Mouse (Mus musculus) heart, embryonic 14.5 days (tissue): ENCODE data around the gene Ric8b. TPM values are rescaled to one million over a fixed set of nuclear protein-coding genes. Genes with fewer than 3 reads are reported as not detected.

Source experiments
- ATAC-seq: fragments of 200-750 bp; cut with Nextera tagmentation; 2 replicates; pipeline ENCODE4 v1.8.0; 2017; ENCODE audit warnings: low read depth, moderate TSS enrichment; ENCODE audit not compliant: insufficient number of reproducible peaks, insufficient read depth, low FRiP score
- H3K27ac ChIP-seq, 2 experiments: fragments of 200-500 bp in 1 of 2; fragments of 300-500 bp in 1 of 2; sonication (generic) in 1 of 2; replicated peaks in 1 of 2; 2 replicates each; pipeline ENCODE4 v1.5.1; 2012 to 2014; ENCODE audit warnings: low read depth in 2 of 2, low read length in 2 of 2, control low read depth in 1 of 2, mild to moderate bottlenecking in 1 of 2, mixed read lengths in 1 of 2; ENCODE audit not compliant: control insufficient read depth in 1 of 2, insufficient read depth in 1 of 2
- H3K27me3 ChIP-seq: fragments of 300-500 bp; sonication (generic); 2 replicates; pipeline ENCODE4 v1.6.1; 2014; ENCODE audit warnings: mild to moderate bottlenecking, low read length, control low read depth; ENCODE audit not compliant: control insufficient read depth, insufficient read depth
- H3K36me3 ChIP-seq: fragments of 300-500 bp; sonication (generic); 2 replicates; pipeline ENCODE4 v1.6.1; 2014; ENCODE audit warnings: mild to moderate bottlenecking, control low read depth, low read length, mixed read lengths; ENCODE audit not compliant: control insufficient read depth, insufficient read depth
- H3K4me1 ChIP-seq, 2 experiments: fragments of 200-500 bp in 1 of 2; fragments of 300-500 bp in 1 of 2; sonication (generic) in 1 of 2; 2 replicates each; pipeline ENCODE4 v1.6.1; 2012 to 2014; ENCODE audit warnings: low read length in 2 of 2, control low read depth in 1 of 2, mixed read lengths in 1 of 2; ENCODE audit not compliant: control insufficient read depth in 2 of 2, insufficient read depth in 2 of 2
- H3K4me2 ChIP-seq: fragments of 300-500 bp; sonication (generic); 2 replicates; pipeline ENCODE4 v1.6.1; 2014; ENCODE audit warnings: mild to moderate bottlenecking, low read length
- H3K4me3 ChIP-seq, 2 experiments: fragments of 200-500 bp in 1 of 2; fragments of 300-500 bp in 1 of 2; sonication (generic) in 1 of 2; 2 replicates each; pipeline ENCODE4 v1.5.1; 2012 to 2014; ENCODE audit warnings: low read length in 2 of 2, mild to moderate bottlenecking in 2 of 2, control low read depth in 1 of 2, low read depth in 1 of 2, moderate library complexity in 1 of 2; ENCODE audit not compliant: control insufficient read depth in 1 of 2, insufficient read depth in 1 of 2
- H3K9ac ChIP-seq: fragments of 300-500 bp; sonication (generic); 2 replicates; pipeline ENCODE4 v1.6.1; 2014; ENCODE audit warnings: mild to moderate bottlenecking, low read length
- H3K9me3 ChIP-seq: fragments of 300-500 bp; sonication (generic); 2 replicates; pipeline ENCODE4 v1.6.1; 2016; ENCODE audit warnings: low read length, control low read depth; ENCODE audit not compliant: control insufficient read depth
- WGBS: fragments of 180-500 bp; shearing (Covaris S2); extraction: QIAGEN DNeasy Blood & Tissue Kit; methylation state at CpG from one replicate; pipeline ENCODE4 v1.1.7; 2014; 5-methylcytosine and 5-hydroxymethylcytosine counted together
- polyA plus RNA-seq: library from polyadenylated mRNA; unstranded; fragments of >200 nt; fragmentation: Nextera tagmentation; extraction: Ambion mirVana; gene quantifications from 2 replicates; pipeline ENCODE4 v1.2.1, GENCODE M21; 2014

The Ric8b gene
- polyA plus RNA-seq, 1 experiment from 2014 or later: 17.2 TPM

DNA sequence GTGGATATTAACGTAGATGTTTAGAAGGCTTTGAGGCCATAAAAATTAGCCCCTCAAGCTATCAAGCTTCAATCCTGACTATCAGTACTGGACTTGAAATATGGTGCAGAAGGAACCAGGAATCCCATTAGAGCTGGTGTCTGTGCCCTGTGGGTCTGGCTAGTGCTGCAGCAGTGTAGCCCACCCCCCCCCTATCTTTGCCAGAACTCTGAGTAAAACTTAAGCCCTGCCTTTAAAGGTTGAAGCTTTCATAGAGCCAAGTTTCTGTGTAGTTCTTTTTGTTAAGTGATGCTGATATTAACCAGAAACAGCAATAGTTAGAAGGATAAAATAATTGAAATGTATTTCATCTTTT is 80.8 kb downstream of the Ric8b start:
- no peaks in the 10 kb centered on the region for H3K27me3 ChIP-seq
- no peak overlapping the region for H3K9ac ChIP-seq
- WGBS: 48% methylated on average over 1 of the region's 1 CpGs
- no peaks in the 10 kb centered on the region for H3K9me3 ChIP-seq
- ATAC-seq: no peak
- peaks cover 24% of the 10 kb centered on the region for H3K36me3 ChIP-seq
- H3K4me3 ChIP-seq: no peak overlapping the region
- H3K4me2 ChIP-seq: no peak overlapping the region
- peaks cover 11 to 33% of the 10 kb centered on the region in 2 experiments for H3K4me1 ChIP-seq
- H3K27ac ChIP-seq: 0 out of 4 replicates have a peak overlapping the region, but pooled peaks of 1 of the 2 experiments have one; percentile 6

DNA sequence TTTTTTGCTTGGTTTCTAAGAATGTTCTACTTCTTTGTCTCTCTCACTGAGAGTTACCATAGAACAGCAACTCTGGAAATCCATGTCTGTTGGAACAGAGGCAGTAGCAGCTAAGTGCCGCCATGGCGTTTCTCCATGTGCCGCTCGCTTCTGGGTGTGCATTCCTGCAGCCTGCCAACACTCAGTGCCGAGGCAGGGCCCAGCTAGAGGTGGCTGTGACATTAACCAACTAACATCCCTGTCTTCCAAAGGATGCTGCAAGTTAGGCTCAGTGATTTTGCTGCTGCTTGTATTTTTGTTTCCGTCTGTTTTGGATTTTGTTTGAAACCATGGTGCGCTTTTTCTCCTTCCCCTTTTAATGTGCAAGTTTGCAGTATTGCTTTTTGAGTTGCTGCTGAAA is 84.5 kb downstream of the Ric8b start:
- peak overlapping the region; percentile 8 to 30; a peak in 3 of 4 replicates for H3K27ac ChIP-seq
- H3K4me2 ChIP-seq: no peak overlapping the region
- ATAC-seq: no peak
- H3K27me3 ChIP-seq: no peaks in the 10 kb centered on the region
- H3K9ac ChIP-seq: no peak overlapping the region
- WGBS: 41% methylated on average over 7 of the region's 7 CpGs
- H3K36me3 ChIP-seq: peaks cover 27% of the 10 kb centered on the region
- H3K9me3 ChIP-seq: no peaks in the 10 kb centered on the region
- H3K4me3 ChIP-seq: no peak overlapping the region
- H3K4me1 ChIP-seq: peaks cover 9 to 36% of the 10 kb centered on the region in 2 experiments

DNA sequence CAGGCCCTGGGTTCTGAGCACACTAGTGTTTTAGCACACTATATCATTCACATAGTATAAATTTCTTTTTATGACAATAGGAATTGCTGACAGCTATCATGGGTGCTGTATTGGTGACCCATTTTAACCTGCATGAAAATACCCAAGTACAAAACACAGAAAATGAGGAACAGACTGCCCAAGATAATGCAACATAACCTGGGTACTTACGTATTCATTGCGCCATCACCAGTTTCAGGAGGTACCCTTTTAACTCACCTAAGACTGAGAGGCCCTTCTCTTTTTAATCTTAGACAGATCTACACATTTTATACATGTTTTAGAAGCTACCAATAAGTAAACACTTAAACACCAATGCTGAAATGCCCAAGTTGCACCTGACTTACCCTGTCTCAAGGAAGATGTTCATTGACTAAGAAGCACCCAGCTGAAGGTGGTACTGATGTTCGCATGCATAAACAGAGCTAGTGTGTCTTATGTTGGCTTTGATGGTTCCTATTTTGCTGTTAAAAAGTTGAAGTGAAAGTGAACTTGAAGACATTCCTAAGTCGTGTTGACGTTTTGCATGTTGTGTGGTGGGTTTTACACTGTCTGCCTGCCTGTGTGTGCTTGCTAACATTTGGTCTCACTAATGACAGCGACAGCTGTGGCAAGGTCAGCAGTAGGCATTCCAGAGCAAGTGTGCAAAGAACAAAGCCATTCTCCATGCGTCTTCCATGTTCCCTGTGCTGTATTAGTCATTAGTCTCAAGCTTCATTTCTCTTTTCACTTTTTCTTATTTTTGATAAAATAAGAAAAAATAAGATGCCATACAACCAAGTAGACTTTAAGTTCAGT is 86.0 kb downstream of the Ric8b start:
- peaks cover 3 to 21% of the 10 kb centered on the region in 2 experiments; a peak in 3 of 4 replicates for H3K4me1 ChIP-seq
- 85% methylated on average over 7 of the region's 7 CpGs for WGBS
- peak overlapping the region in 1 of 2 experiments; percentile 24; a peak in 1 of 4 replicates for H3K27ac ChIP-seq
- no peaks in the 10 kb centered on the region for H3K27me3 ChIP-seq
- H3K4me3 ChIP-seq: no peak overlapping the region
- H3K9ac ChIP-seq: no peak overlapping the region
- H3K36me3 ChIP-seq: peaks cover 30% of the 10 kb centered on the region
- no peak for ATAC-seq
- H3K9me3 ChIP-seq: no peaks in the 10 kb centered on the region
- no peak overlapping the region for H3K4me2 ChIP-seq

DNA sequence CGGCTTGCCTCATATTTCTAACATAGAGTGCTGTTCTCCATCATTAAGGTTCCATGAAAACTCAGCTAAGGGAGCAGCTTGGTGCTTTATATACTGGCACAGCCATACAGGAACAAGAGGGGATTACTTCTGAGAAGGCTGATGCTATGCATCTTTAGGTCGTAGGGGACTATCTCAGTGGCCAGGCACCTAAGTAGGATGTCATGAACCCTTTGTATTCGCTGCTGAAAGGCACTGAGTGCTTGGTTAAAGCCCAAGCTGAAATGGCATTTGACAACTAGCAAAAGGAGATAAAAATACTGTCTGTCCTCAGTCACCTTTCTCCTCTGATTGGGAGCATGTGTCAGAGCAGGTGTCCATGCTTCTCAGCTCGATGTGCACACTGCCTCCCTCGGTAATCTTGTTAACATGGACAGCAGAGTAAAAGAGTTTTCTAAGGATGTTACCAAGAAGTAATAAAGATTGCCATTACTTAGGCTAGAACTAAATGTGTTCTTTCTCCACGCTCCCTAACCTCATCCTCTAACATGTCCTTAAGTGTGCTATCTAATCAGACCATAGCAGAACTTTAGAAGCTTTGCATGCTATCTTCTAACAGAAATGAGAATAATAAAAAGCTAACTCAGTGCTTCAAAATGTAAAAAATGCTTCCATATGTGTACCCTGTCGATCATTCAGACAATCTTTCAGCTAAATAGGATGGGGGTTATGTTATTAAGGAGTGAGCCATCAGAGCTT is 89.3 kb downstream of the Ric8b start:
- no peaks in the 10 kb centered on the region for H3K27me3 ChIP-seq
- H3K4me3 ChIP-seq: no peak overlapping the region
- no peak overlapping the region for H3K27ac ChIP-seq
- H3K4me1 ChIP-seq: peaks cover 0 to 19% of the 10 kb centered on the region in 2 experiments; a peak in 3 of 4 replicates
- no peak overlapping the region for H3K9ac ChIP-seq
- no peak overlapping the region for H3K4me2 ChIP-seq
- H3K9me3 ChIP-seq: no peaks in the 10 kb centered on the region
- H3K36me3 ChIP-seq: peaks cover 56% of the 10 kb centered on the region
- ATAC-seq: no peak
- WGBS: 49% methylated on average over 7 of the region's 7 CpGs

DNA sequence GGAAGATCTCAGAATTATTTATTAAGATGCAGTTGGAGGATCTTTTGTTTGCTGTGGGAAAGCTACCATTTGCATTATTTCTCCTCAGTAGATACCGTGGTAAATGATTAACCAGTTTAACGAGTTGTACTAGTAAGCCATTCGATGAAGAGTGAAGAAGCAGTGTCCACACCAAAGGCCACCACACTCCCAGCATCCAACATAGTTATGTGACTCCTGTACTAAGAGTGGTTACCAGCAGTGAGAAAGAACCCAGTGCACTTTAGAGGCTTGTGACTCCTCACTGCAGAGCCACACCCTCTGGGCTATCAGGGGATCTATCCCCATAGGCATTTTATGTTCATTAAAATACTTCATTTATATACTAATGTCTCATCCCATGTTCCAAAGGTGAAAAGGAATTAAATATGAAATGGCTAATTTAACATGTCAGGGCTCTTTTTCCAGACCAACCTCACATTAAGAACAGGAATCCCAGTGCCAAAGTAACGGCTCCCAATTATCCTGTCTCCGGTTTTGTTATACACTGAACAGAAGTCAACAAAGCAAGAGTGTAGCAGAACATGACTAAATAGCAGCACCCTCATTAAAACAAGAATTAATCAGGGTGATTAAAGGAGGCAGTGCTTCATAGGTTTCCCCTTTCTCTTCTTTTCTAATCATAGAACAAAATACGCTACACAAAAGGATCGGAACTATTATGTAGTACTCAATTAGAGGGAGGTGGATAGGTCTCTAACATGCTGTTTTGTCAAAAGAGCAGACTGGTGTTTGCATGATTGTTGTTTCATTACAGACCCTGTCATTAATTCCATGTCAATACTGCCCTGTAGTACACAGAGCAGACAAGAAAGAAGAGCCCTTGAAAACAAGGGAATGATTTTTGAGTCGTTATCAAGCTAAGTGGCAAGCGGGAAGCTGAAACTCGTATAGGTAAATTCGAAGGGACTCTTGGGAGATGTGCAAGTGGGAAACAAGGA is 90.7 kb downstream of the Ric8b start:
- H3K9ac ChIP-seq: no peak overlapping the region
- 92% methylated on average over 11 of the region's 11 CpGs for whole genome bisulfite sequencing
- no peak overlapping the region for H3K27ac ChIP-seq
- H3K4me1 ChIP-seq: peaks cover 0 to 9% of the 10 kb centered on the region in 2 experiments; a peak in 3 of 4 replicates
- H3K9me3 ChIP-seq: no peaks in the 10 kb centered on the region
- H3K27me3 ChIP-seq: no peaks in the 10 kb centered on the region
- ATAC-seq: no peak
- no peak overlapping the region for H3K4me3 ChIP-seq
- H3K4me2 ChIP-seq: no peak overlapping the region
- H3K36me3 ChIP-seq: peaks cover 48% of the 10 kb centered on the region

DNA sequence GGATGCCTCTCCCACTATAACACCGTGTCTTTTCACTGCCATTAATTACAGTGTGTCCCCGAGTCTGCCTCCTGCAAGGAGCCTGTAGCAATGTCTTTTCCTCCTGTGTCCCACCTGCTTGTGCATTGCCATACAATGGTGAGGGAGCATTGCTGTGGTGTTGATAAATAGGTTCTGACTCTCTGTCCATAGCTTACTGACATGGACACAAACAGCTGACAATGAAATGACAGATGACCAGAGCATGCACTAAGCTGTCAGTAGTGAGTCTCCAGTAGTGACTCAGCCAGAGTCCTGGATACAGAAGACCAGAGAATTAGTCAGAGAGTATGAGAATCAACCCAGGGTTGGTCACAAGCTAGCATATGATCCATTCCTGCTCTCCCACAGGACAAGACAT is 93.7 kb downstream of the Ric8b start:
- Histone ChIP-seq H3K4me3 (no peak overlapping the region), H3K36me3 (peaks cover 42% of the 10 kb centered on the region), H3K4me2 (no peak overlapping the region), H3K4me1 (peaks cover 0 to 6% of the 10 kb centered on the region in 2 experiments; a peak in 2 of 4 replicates), H3K9ac (no peak overlapping the region), H3K27ac (no peak overlapping the region), H3K9me3 (no peaks in the 10 kb centered on the region), H3K27me3 (no peaks in the 10 kb centered on the region)
- 95% methylated on average over 2 of the region's 2 CpGs for WGBS
- ATAC-seq: no peak

DNA sequence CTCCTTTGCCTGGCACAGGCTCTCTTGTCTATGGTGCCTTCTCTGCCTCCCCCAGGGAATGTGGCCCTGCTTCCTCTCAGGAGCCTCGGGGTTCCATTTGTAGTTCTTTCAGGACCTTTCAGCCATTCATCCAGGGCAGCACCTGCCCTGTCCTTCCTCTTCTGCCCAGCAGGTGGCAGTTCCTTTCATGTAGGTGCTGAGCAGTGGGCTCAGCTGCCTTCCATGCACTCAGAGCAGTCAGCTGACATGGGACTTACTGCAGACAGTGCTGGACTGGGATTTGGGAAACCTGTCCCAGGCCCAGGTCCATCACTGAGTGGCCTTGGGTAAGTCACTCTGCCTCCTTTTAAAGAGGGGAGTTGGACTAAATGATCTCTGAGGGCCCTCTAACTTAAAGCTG is 96.0 kb downstream of the Ric8b start:
- ATAC-seq: 0 out of 2 replicates have a peak, but pooled peaks have one; percentile 43
- 11% methylated on average over 1 of the region's 1 CpGs for WGBS

More for the DNA sequence above, 96.0 kb downstream of the Ric8b start:
- Histone ChIP-seq H3K36me3 (peaks cover 60% of the 10 kb centered on the region), H3K4me2 (no peak overlapping the region), H3K27ac (no peak overlapping the region), H3K9ac (no peak overlapping the region), H3K9me3 (no peaks in the 10 kb centered on the region), H3K27me3 (no peaks in the 10 kb centered on the region), H3K4me3 (no peak overlapping the region), H3K4me1 (no peaks in the 10 kb centered on the region)
